Mouse (Mus musculus) left cerebral cortex, postnatal 36 days (tissue): ENCODE data around the gene C2cd5. TPM values are rescaled to one million over a fixed set of nuclear protein-coding genes. Genes with fewer than 3 reads are reported as not detected.
"Not testable (repeated sequence)": the region's sequence is repeated elsewhere in the genome, so short reads cannot be mapped to it uniquely, and the experiment has no call there.

ENCODE experiments used
- DNase-seq, 2 experiments: peaks; one replicate each; pipeline ENCODE4 v3.0.0; 2021 to 2022; ENCODE audit warnings: low spot score in 2 of 2, mixed read lengths in 1 of 2
- intact Hi-C: fragments of 180-260 bp; cut with DNase I; formaldehyde crosslinking; loops from one replicate; pipeline ENCODE4 v1.15.1; 2025
- total RNA-seq, 2 experiments: library from RNA; stranded (reverse); gene quantifications; 2 replicates each; pipeline ENCODE4 v1.2.3; 2021

The C2cd5 gene
- total RNA-seq, 2 experiments from 2014 or later, result 75.8 to 109 TPM

- intact Hi-C loops, result loop anchor here (10.0 kb wide), 1 partner anchor 140 kb away; no protein-coding TSS in a partner anchor
These were observed 65.4 kb downstream of the C2cd5 start for GRCm38 (mm10) chr6:143034503-143034902.

GRCm38 (mm10) chr6:143030521-143030920, 69.4 kb downstream of the C2cd5 start:
- intact Hi-C loops, result loop anchor here (10.0 kb wide), 1 partner anchor 144 kb away; no protein-coding TSS in a partner anchor
- no peak for DNase-seq

More at GRCm38 (mm10) chr6:143034503-143034902, 65.4 kb downstream of the C2cd5 start:
- DNase-seq, result no peak

GRCm38 (mm10) chr6:143027896-143028295, 72.0 kb downstream of the C2cd5 start:
- no peak for DNase-seq
- intact Hi-C loops, result no loop called here

GRCm38 (mm10) chr6:143027402-143027801, 72.5 kb downstream of the C2cd5 start:
- intact Hi-C loops, result no loop called here
- DNase-seq, result no peak

- DNase-seq, result no peak
- intact Hi-C loops, result loop anchor here (5.0 kb wide), 1 partner anchor 246 kb away; no protein-coding TSS in a partner anchor
These were observed 76.2 kb downstream of the C2cd5 start for GRCm38 (mm10) chr6:143023691-143024090.

- intact Hi-C loops, result loop anchor here (5.0 kb wide), 1 partner anchor 244 kb away; no protein-coding TSS in a partner anchor
- no peak for DNase-seq
These were observed 78.2 kb downstream of the C2cd5 start for GRCm38 (mm10) chr6:143021756-143022155.

GRCm38 (mm10) chr6:143020647-143021046, 79.3 kb downstream of the C2cd5 start:
- intact Hi-C loops, result loop anchor here (5.0 kb wide), 1 partner anchor 243 kb away; no protein-coding TSS in a partner anchor
- DNase-seq, result no peak

- intact Hi-C loops, result loop anchor here (5.0 kb wide), 1 partner anchor 243 kb away; no protein-coding TSS in a partner anchor
These were observed 79.8 kb downstream of the C2cd5 start for GRCm38 (mm10) chr6:143020146-143020545.

GRCm38 (mm10) chr6:143012513-143013215, 87.3 kb downstream of the C2cd5 start:
- no peak for DNase-seq
- intact Hi-C loops, result no loop called here

More at GRCm38 (mm10) chr6:143020146-143020545, 79.8 kb downstream of the C2cd5 start:
- no peak for DNase-seq

GRCm38 (mm10) chr6:143008865-143009264, 91.1 kb downstream of the C2cd5 start:
- intact Hi-C loops, result no loop called here
- no peak for DNase-seq

GRCm38 (mm10) chr6:143005209-143005608, 94.7 kb downstream of the C2cd5 start:
- intact Hi-C loops, result not testable (repeated sequence)

GRCm38 (mm10) chr6:143004801-143005200, 95.1 kb downstream of the C2cd5 start:
- intact Hi-C loops, result no loop called here
- no peak for DNase-seq

More at GRCm38 (mm10) chr6:143005209-143005608, 94.7 kb downstream of the C2cd5 start:
- not testable (repeated sequence) for DNase-seq

- intact Hi-C loops, result no loop called here
- DNase-seq, result no peak
These were observed 101.5 kb downstream of the C2cd5 start for GRCm38 (mm10) chr6:142998221-142998999.

- intact Hi-C loops, result no loop called here
- DNase-seq, result no peak
These were observed 103.1 kb downstream of the C2cd5 start for GRCm38 (mm10) chr6:142996887-142997286.

GRCm38 (mm10) chr6:142995567-142995966, 104.4 kb downstream of the C2cd5 start:
- intact Hi-C loops, result no loop called here

GRCm38 (mm10) chr6:142994821-142995220, 105.1 kb downstream of the C2cd5 start:
- intact Hi-C loops, result no loop called here
- DNase-seq, result no peak

More at GRCm38 (mm10) chr6:142995567-142995966, 104.4 kb downstream of the C2cd5 start:
- no peak for DNase-seq

GRCm38 (mm10) chr6:142993705-142994698, 105.9 kb downstream of the C2cd5 start:
- DNase-seq, result no peak
- intact Hi-C loops, result no loop called here

GRCm38 (mm10) chr6:142992971-142993370, 107.0 kb downstream of the C2cd5 start:
- intact Hi-C loops, result no loop called here
- DNase-seq, result no peak

GRCm38 (mm10) chr6:142992099-142992498, 107.8 kb downstream of the C2cd5 start:
- intact Hi-C loops, result no loop called here
- no peak for DNase-seq
